Mouse (Mus musculus) fibroblast of lung, adult 2 months (primary cell): Measurements from ENCODE around the gene D17H6S53E.

Experiments used
- DNase-seq: peaks from one replicate; pipeline ENCODE4 v3.0.0-alpha.2; 2011; ENCODE audit warnings: low read depth

D17H6S53E gene

DNA sequence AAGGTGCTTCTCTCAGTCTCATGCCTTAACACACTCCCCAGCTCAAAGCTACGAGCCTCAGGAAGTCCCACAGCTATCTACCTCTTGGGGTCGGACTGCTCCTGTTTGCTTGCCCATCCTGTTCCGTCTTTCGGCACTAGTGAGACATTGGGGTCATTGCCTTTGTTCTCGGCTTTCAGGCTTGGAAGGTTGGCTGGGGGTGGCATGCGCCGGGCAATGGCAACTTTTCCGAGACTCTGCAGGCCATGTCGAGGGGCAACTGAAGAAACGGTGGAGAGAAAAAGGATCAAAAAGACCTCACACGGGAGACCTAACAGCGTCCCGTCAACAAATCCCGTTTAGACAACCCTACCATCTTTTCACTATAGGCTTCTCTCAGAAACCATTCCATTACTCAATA, 35.9 kb downstream of the D17H6S53E start:
- DNase-seq, result no peak

DNA sequence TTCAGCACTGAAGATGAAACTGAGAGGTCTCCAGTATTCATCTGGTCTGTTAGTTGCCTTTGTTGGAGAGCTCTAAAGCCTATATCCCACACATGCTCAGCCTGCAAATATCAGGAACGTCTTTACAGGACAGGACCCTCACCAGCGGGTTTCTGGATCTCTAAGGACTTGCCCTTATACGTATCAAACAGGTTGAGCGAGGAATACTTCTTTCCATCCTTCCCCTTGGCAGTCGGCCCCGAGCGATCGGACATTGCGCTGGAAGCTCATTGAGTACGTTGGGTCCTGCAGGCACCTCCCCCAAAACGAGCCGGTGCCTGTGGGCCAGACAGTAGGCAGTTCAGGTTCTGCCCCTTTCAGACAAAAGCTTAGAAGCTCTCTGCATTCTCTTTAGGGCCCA, 36.6 kb downstream of the D17H6S53E start:
- no peak for DNase-seq

DNA sequence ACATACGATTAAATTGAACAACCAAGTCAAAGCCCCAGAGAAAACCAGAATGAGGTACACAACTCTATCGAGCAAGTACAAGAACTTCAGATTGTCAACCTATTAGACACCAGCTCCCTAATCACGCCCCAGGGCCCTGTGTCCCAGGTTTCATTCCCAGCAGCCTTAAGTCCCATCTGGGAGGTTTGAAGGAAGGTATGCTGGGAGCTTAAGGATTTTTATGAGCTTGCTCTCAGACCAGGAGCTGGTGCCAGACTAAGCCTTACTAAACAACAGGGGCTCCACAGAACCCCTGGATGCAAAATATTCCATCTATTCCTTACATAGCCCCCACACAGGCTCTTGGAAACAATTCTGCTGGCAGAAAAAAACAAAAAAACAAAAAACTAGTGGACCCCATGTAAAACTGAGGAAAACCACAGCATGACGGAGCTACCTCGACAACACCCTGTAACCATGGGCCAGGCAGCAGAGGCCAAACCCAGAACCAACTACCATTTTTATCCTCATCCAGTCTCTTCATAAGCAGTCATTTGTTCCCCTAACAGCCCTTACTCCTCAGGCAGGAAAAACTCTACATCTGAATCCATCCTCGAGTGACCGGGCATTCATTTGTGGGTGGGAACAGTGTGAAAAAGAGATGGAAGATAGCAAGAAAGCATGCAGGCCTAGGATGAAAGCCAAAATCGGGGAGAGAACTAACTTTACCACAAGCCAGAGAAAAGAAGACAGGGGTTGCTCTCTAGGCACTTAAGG, 37.3 kb downstream of the D17H6S53E start:
- DNase-seq, result no peak

DNA sequence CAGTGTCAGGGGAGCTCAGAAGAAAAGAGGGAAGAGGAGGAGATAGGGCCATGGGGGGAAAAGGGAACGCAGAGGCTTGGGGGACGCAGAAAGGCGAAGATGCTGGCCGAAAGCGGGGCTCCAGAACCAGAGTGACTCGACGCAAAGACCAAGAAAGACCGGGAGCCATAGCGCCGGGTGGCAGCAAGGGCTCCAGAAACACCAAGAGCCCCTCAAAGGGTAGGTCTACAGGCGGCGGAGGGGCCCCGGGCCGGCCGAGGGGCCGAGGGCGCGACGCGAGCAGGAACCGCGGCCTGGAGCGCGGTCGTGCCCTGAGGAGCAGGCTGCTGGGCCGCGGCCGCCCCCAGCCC, 38.0 kb downstream of the D17H6S53E start:
- no peak for DNase-seq

DNA sequence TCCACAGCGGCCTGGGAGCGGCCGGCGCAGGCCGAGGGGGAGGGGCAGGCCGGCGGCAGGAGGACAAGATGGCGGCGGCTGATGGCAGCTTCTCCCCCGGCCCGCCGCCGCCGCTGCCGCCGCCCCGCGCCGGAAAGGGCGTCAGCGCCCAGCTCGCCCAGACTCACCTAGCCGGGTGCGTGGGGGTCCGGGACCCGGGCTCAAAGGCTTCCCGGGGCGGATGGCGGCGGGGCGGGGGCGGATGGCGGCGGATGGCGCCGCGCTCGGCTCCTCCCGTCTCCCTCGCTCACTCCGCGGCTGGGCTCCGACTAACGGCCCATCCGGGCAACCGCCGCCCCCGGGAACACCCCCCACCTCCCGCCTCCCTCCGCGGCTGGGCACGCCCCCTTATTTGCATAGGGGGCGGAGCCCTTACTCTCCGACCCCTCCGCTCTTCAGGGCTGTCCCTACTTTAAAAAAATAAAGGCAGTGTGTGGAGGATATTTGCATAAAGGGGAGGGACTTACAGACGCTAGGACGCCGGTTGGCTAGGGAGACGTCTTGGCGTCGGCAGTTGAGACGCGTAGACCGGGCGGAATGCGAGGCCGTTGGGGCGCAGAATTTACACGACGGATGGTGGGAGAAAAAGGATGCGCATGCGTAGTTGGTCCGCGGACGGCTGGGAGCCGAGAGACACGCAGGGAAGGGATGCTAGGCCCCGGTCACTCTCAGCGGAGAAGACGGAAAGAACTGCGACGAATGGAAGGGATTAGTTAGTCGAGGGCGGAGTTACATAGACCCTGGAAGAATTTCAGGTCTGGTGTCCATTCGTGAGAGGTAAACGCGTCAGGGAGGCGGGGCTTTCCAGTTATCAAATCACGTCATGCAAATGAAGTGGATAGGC, 38.6 kb downstream of the D17H6S53E start, which contains the start of gene Prrc2a:
Gene Prrc2a (minus strand): TSS at position 330 of the 883 bp plus-strand sequence.
- DNase-seq, result peak; percentile 99

DNA sequence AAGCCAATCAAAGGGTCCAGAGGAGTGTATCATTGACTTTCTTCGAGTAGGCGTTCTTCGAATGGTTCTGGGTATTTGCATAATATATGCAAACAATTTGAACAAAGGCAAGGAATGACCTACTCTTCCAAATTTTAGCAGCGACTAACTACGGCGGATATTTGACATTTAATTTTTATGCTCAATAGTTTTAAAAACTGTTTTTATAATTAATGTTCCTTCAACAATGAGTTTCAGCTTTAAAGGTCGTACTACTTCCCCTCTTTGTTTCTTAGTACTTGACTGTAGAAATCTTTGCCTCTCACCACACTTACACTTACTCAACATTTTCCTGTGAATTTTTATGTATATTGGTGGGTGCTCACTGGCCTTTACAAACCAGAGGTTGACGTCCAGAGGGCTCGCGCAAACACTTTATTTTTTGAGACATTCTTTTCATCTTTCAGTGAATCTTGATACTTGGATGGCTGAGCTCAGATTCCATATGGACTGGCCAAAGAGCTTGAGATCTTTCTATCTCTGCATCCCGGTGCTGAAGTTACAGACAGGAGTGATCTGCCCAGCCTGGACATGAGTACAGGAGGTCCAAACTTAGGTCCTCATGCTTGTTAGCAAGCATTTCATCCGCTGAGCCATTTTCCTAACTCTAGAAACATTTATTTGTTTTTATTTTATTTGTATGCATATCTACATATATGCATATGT, 39.4 kb downstream of the D17H6S53E start:
- DNase-seq, result no peak

DNA sequence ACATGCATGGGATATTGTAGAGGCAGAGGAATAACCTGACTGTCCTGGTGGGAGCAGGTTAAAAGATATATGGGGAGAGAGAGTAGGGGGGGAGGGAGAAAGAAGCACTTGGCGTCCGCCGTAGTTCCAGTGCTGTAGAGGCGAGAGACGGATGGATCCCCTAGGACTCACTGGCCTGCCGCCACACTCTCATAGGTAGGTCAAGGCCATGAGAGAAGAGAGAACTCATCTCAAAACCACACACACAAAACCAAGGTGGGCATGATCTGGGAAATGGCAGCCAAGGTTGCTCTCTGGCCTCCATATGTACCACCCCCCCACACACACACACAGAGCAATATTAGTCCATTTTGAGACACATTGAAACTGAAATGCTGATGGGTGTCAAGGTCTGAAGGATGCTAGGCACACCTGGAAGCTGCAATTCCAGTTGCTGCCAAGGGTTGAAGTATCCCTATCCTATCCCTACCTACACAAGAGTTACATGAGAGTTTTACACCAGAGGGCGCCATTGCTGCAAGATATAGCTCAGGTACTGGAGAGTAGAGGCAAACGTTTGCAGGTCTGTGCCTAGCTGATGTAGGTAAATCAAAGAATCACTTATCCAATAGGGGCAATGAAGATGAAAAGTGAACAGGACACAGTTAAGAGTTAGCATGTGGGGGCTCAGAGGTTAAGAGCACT, 40.3 kb downstream of the D17H6S53E start:
- DNase-seq, result no peak

DNA sequence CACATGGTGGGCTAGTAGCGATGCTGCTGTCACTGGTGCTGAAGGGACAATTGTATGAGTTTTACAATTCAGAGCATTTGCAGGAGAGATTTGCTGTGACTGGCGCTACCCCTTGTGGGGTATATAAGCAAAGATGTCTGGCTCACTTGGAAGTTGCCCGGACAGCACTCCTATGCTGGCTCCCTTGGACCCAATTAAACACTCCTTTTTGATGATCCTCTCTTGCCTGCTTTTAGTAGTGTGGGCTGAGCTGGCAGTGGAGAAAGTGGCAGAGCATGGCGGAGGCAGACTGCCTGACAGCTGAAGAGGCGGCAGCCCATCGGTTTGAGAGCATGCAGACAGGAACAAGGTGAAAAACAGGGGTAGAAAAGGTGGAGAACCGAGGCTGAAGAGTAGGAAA, 41.6 kb downstream of the D17H6S53E start:
- DNase-seq, result no peak

DNA sequence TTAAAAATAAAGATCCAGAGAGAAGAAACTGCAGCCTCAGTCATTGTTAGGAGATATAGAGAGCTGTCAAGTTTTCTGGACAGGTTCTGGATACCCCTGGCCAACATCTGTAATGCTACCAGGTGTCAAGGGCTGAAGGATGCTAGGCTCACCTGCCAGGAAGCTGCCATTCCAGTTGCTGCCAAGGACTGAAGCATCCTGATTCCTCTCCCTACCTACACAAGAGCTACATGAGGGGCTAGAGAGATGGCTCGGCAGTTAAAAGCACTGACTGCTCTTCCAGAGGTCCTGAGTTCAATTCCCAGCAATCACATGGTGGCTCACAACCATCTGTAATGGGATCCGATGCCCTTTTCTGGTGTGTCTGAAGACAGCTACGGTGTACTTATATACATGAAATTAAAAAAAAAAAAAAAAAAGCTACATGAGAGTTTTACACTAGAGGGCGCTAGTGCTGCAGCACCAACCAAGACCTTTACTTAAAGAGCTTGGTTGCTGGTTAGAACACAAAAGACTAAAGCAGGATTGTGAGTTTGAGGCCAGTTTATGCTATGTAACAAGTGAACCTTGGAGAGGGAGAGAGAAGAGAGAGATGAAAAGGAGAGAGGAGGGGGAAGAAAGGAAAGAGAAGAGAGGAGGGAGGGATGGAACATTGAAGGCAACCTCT, 42.5 kb downstream of the D17H6S53E start:
- no peak for DNase-seq

DNA sequence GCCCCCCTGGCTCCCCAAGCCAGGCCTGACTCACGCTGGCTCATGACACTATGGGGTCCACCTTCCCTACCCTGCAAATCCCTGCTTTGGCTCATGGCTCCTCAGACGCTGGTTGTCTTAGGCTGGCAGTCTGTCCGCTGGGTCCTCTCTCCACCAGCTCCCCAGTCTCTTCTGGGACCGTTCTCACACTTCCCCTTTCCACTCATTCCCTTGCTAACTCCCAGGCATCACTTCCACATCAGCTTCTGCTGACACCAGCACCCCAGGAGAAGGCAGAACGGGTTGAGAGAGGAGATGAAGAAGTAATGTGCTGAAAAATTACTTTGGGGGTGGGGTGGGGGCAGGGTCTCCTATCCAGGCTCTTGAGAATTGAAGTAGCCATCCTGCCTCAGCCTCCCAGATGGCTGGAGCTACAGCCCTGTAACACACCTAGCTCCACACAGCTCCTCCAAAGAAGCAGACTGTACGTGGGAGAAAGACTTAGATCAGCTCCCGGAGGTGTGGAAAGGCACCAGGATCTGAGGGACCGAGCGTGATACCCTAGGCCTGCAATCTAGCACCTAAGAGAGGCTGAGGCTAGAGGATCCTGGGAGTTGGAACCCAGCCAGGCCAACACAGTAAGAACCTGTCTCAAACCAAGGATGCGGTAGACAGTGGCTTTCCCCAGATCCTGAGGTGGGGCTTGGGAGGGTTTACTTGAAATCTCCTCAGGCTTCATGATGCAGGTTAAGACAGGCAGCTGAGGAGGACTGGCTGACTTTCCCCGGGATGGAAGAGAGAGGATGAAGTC, 46.5 kb downstream of the D17H6S53E start:
- no peak for DNase-seq

DNA sequence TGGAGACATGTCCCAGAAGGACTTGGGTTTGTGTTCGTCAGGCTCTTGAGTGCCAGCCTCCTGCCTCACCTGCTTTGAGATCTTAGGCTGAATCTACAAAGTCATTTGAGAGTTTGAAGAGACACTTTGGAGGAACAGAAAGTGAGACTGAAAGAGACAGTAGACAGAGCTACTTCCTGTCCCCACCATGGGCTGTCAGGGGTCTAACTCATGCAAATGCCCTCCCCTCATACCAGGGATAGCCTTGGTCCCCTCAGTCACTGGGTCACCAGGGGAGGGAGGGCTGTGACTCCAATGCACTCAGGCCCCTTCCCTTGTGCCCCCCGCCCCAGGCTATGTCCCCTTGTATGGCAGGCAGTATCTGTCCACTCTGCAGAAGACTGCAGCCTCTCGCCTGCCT, 47.2 kb downstream of the D17H6S53E start:
- DNase-seq, result no peak

DNA sequence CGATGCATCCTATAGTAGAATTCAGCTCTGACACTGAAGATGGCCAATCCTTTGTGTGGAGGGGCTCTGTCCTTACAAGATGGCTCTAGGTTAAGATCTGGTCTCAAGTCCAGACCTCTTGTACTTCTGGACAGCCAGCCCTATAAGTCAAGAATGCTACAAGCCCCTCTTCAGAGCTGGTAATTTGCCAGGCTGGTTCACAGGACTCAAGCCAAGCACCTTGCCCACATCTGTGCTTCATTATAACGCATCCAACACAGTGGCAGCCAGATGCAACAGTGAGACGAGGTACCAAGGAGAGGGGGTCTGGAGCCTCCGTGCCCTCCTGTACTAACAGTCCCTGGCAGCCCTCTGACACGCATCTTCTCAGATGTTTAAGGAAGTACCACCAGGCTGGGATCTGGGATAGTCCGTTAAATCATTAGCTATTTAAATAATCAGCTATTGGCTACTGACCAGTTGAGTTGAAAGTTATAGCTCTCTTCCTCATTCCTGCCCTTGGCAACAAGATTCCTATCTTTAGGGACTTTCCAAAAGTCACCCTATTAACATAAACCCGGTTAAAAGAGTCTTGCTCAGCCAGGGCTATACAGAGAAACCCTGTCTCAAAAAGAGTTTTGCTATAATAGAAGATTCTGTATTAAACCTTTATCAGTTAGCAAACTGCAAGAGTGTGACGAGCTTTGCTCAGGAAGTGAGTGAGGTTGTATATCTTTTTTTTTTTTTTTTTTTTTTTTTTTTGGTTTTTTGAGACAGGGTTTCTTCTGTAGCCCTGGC, 48.2 kb downstream of the D17H6S53E start:
- DNase-seq, result no peak

DNA sequence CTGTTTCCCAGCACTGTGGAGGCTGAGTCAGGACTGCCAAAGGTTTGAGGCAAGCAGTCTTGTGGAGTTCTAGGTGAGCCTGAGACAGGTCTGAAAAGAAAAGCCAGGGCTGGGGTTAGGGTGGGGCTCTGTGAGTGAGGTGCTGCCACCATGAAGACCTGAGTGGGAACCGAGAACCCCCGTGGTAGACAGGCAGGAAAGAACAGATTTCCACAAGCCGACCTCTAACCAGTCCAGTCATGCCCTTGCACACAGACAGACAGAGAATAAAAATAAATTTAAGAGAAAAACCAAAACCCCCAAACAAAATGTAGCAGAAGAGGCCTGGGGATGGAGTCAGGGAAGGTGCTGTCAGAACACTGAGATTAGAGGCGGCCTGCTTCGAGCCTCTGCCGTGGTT, 49.2 kb downstream of the D17H6S53E start:
- no peak for DNase-seq

DNA sequence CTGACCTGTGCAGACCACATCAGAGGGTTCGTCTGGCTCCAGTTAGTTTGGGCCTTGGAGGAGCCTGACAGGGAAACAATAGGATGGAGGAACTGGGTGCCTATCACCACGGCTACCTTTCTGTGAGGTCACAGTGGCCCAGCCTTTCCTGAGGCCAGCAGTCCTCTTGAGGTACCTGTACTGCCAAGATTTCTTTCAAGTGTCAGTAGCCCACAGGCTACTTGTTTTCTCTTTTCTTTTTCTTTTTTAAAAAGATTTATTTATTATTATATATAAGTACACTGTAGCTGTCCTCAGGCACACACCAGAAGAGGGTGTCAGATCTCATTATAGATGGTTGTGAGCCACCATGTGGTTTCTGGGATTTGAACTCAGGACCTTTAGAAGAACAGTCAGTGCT, 49.8 kb downstream of the D17H6S53E start, which contains the start of gene Aif1:
Gene Aif1 (minus strand): TSS at position 101 of the 400 bp plus-strand sequence.
- no peak for DNase-seq
